Mouse (Mus musculus) limb, embryonic 12.5 days (tissue): ENCODE measurements around the gene Dnaic1. TPM values are rescaled to one million over a fixed set of nuclear protein-coding genes. Genes with fewer than 3 reads are reported as not detected.
A peak's percentile ranks its signal among the peaks of the same experiment; 100 is the strongest.
"Not testable (repeated sequence)": the region's sequence is repeated elsewhere in the genome, so short reads cannot be mapped to it uniquely, and the experiment has no call there.

ENCODE experiments used
- ATAC-seq: fragments of 200-750 bp; cut with Nextera tagmentation; 2 replicates; pipeline ENCODE4 v1.8.0; 2017; ENCODE audit warnings: low read depth, moderate TSS enrichment; ENCODE audit not compliant: insufficient number of reproducible peaks, insufficient read depth, low FRiP score, low TSS enrichment
- H3K27ac ChIP-seq: fragments of 300-500 bp; sonication (generic); 2 replicates; pipeline ENCODE4 v1.5.1; 2016; ENCODE audit warnings: mild to moderate bottlenecking, moderate library complexity
- H3K27me3 ChIP-seq: fragments of 300-500 bp; sonication (generic); 2 replicates; pipeline ENCODE4 v1.6.1; 2016; ENCODE audit warnings: mild to moderate bottlenecking, moderate library complexity
- H3K36me3 ChIP-seq: fragments of 300-500 bp; sonication (generic); 2 replicates; pipeline ENCODE4 v1.6.1; 2016; ENCODE audit warnings: mild to moderate bottlenecking, moderate library complexity
- H3K4me1 ChIP-seq: fragments of 300-500 bp; sonication (generic); replicated peaks from 2 replicates; pipeline ENCODE4 v1.6.1; 2016
- H3K4me2 ChIP-seq: fragments of 300-500 bp; sonication (generic); 2 replicates; pipeline ENCODE4 v1.6.1; 2016; ENCODE audit warnings: mild to moderate bottlenecking, moderate library complexity
- H3K4me3 ChIP-seq: fragments of 300-500 bp; sonication (generic); replicated peaks from 2 replicates; pipeline ENCODE4 v1.5.1; 2016; ENCODE audit warnings: mild to moderate bottlenecking
- H3K9ac ChIP-seq: fragments of 300-500 bp; sonication (generic); replicated peaks from 2 replicates; pipeline ENCODE4 v1.6.1; 2016; ENCODE audit warnings: mild to moderate bottlenecking, moderate library complexity
- H3K9me3 ChIP-seq: fragments of 300-500 bp; sonication (generic); 2 replicates; pipeline ENCODE4 v1.6.1; 2016; ENCODE audit warnings: mild to moderate bottlenecking, moderate library complexity
- WGBS: fragments of 180-500 bp; shearing (Covaris S2); methylation state at CpG from one replicate; pipeline ENCODE4 v1.1.7; 2016; 5-methylcytosine and 5-hydroxymethylcytosine counted together
- polyA plus RNA-seq: library from polyadenylated mRNA; unstranded; fragments of >200 nt; fragmentation: Nextera tagmentation; extraction: Ambion mirVana; gene quantifications from 2 replicates; pipeline ENCODE4 v1.2.1, GENCODE M21; 2016

Gene Dnaic1
- polyA plus RNA-seq, 1 experiment from 2014 or later: 0.48 TPM

- ATAC-seq: no peak
- H3K9ac ChIP-seq: no peak overlapping the region
- no peaks in the 10 kb centered on the region for H3K9me3 ChIP-seq
- H3K27me3 ChIP-seq: peaks cover 80% of the 10 kb centered on the region
- no peaks in the 10 kb centered on the region for H3K36me3 ChIP-seq
- peaks cover 30% of the 10 kb centered on the region for H3K4me1 ChIP-seq
- WGBS: 55% methylated on average over 10 of the region's 10 CpGs
- no peak overlapping the region for H3K4me3 ChIP-seq
- H3K4me2 ChIP-seq: no peak overlapping the region
- H3K27ac ChIP-seq: no peak overlapping the region
Observed at GRCm38 (mm10) chr4:41681947-41682346, 112.4 kb downstream of the Dnaic1 start.

GRCm38 (mm10) chr4:41682789-41683188, 113.2 kb downstream of the Dnaic1 start:
- H3K27ac ChIP-seq: 0 out of 2 replicates have a peak overlapping the region, but pooled peaks have one; percentile 23
- H3K27me3 ChIP-seq: peaks cover 73% of the 10 kb centered on the region
- H3K9me3 ChIP-seq: no peaks in the 10 kb centered on the region
- H3K4me3 ChIP-seq: no peak overlapping the region
- ATAC-seq: no peak
- peaks cover 21% of the 10 kb centered on the region for H3K4me1 ChIP-seq
- no peak overlapping the region for H3K9ac ChIP-seq
- no peaks in the 10 kb centered on the region for H3K36me3 ChIP-seq
- H3K4me2 ChIP-seq: no peak overlapping the region
- 13% methylated on average over 6 of the region's 6 CpGs for WGBS

- peaks cover 21% of the 10 kb centered on the region for H3K4me1 ChIP-seq
- peak overlapping the region; percentile 27; the same call in 1 of the 2 replicates for H3K4me3 ChIP-seq
- WGBS: 0% methylated on average over 2 of the region's 27 CpGs
- H3K9me3 ChIP-seq, ATAC-seq, H3K27ac ChIP-seq, H3K9ac ChIP-seq, H3K36me3 ChIP-seq: not testable (repeated sequence)
- H3K27me3 ChIP-seq: peaks cover 68% of the 10 kb centered on the region
- H3K4me2 ChIP-seq: peak overlapping the region; percentile 47
Observed at GRCm38 (mm10) chr4:41683303-41683702, 113.7 kb downstream of the Dnaic1 start.

- H3K9ac ChIP-seq, H3K27ac ChIP-seq, H3K36me3 ChIP-seq, ATAC-seq, H3K9me3 ChIP-seq: not testable (repeated sequence)
- WGBS: 3% methylated on average over 26 of the region's 27 CpGs
- Histone ChIP-seq H3K4me2 (peak overlapping the region; percentile 42), H3K4me1 (peaks cover 17% of the 10 kb centered on the region), H3K27me3 (peaks cover 61% of the 10 kb centered on the region), H3K4me3 (0 out of 2 replicates have a peak overlapping the region, but pooled peaks have one; percentile 4)
Observed at GRCm38 (mm10) chr4:41684131-41684930, 114.8 kb downstream of the Dnaic1 start.

GRCm38 (mm10) chr4:41684931-41685453, 115.4 kb downstream of the Dnaic1 start:
- not testable (repeated sequence) for H3K4me3 ChIP-seq, ATAC-seq, H3K4me2 ChIP-seq, H3K27ac ChIP-seq, H3K9ac ChIP-seq, H3K36me3 ChIP-seq, H3K9me3 ChIP-seq
- peaks cover 10% of the 10 kb centered on the region for H3K4me1 ChIP-seq
- H3K27me3 ChIP-seq: peaks cover 54% of the 10 kb centered on the region
- WGBS: 1% methylated on average over 14 of the region's 14 CpGs

GRCm38 (mm10) chr4:41685882-41686492, 116.4 kb downstream of the Dnaic1 start:
- ATAC-seq, H3K27ac ChIP-seq, H3K4me1 ChIP-seq, H3K4me3 ChIP-seq, H3K4me2 ChIP-seq, H3K9me3 ChIP-seq, H3K9ac ChIP-seq, H3K36me3 ChIP-seq: not testable (repeated sequence)
- 59% methylated on average over 10 of the region's 10 CpGs for WGBS
- peaks cover 45% of the 10 kb centered on the region for H3K27me3 ChIP-seq

Other genes starting within 250 kb of the Dnaic1 start
- gene Ubap1, start 220.8 kb upstream of the Dnaic1 start, polyA plus RNA-seq: 55.9 and 58.0 TPM in 2 replicates
- gene Kif24, start 104.9 kb upstream of the Dnaic1 start, polyA plus RNA-seq: 11.6 and 11.7 TPM in 2 replicates
- 49.9 and 50.1 TPM in 2 replicates for gene Nudt2, start 104.6 kb upstream of the Dnaic1 start, polyA plus RNA-seq
- 2.3 and 3.1 TPM in 2 replicates for gene AI464131, start 66.7 kb upstream of the Dnaic1 start, polyA plus RNA-seq
- gene 1110017D15Rik, start 52.4 kb upstream of the Dnaic1 start, polyA plus RNA-seq: 1.5 TPM in 2 replicates
- 2.0 and 2.4 TPM in 2 replicates for gene Fam219a, start 237 bp upstream of the Dnaic1 start, polyA plus RNA-seq
- gene Enho, start 70.5 kb downstream of the Dnaic1 start, polyA plus RNA-seq: 21.9 and 22.2 TPM in 2 replicates
- 4.7 and 5.5 TPM in 2 replicates for gene Cntfr, start 127.3 kb downstream of the Dnaic1 start, polyA plus RNA-seq
- 296 and 302 TPM in 2 replicates for gene Il11ra1, start 130.2 kb downstream of the Dnaic1 start, polyA plus RNA-seq
- 82.9 and 84.6 TPM in 2 replicates for gene Rpp25l, start 143.8 kb downstream of the Dnaic1 start, polyA plus RNA-seq
- gene Dctn3, start 153.4 kb downstream of the Dnaic1 start, polyA plus RNA-seq: 103 and 104 TPM in 2 replicates
- not detected in 2 replicates for gene Arid3c, start 161.4 kb downstream of the Dnaic1 start, polyA plus RNA-seq
- 39.4 and 41.7 TPM in 2 replicates for gene Galt, start 185.5 kb downstream of the Dnaic1 start, polyA plus RNA-seq
- gene Sigmar1, start 186.4 kb downstream of the Dnaic1 start, polyA plus RNA-seq: 61.1 and 62.2 TPM in 2 replicates
- 55.4 and 59.4 TPM in 2 replicates for gene Ccl27a, start 204.5 kb downstream of the Dnaic1 start, polyA plus RNA-seq